Mouse (Mus musculus) intestine, embryonic 15.5 days (tissue): ENCODE measurements at regions not wholly inside any gene's neighbourhood (a gene's known extent, or its start where the extent isn't known, plus 50 kb on each side); places are given as distances from the start of the nearest gene placed in this dataset.

Experiments
- ATAC-seq: fragments of 200-750 bp; cut with Nextera tagmentation; 2 replicates; pipeline ENCODE4 v1.8.0; 2017; ENCODE audit warnings: moderate TSS enrichment, moderate library complexity
- H3K27ac ChIP-seq: fragments of 300-500 bp; sonication (generic); 2 replicates; pipeline ENCODE4 v1.5.1; 2015; ENCODE audit warnings: mild to moderate bottlenecking, inconsistent platforms
- H3K27me3 ChIP-seq: fragments of 300-500 bp; sonication (generic); replicated peaks from 2 replicates; pipeline ENCODE4 v1.6.1; 2015; ENCODE audit warnings: inconsistent platforms
- H3K36me3 ChIP-seq: fragments of 300-500 bp; sonication (generic); 2 replicates; pipeline ENCODE4 v1.6.1; 2015; ENCODE audit warnings: inconsistent platforms
- H3K4me1 ChIP-seq: fragments of 300-500 bp; sonication (generic); replicated peaks from 2 replicates; pipeline ENCODE4 v1.6.1; 2015; ENCODE audit warnings: inconsistent platforms
- H3K4me2 ChIP-seq: fragments of 300-500 bp; sonication (generic); replicated peaks from 2 replicates; pipeline ENCODE4 v1.6.1; 2015; ENCODE audit warnings: mild to moderate bottlenecking, inconsistent platforms
- H3K4me3 ChIP-seq: fragments of 300-500 bp; sonication (generic); replicated peaks from 2 replicates; pipeline ENCODE4 v1.5.1; 2015; ENCODE audit warnings: inconsistent platforms
- H3K9ac ChIP-seq: fragments of 300-500 bp; sonication (generic); 2 replicates; pipeline ENCODE4 v1.6.1; 2015; ENCODE audit warnings: inconsistent platforms
- H3K9me3 ChIP-seq: fragments of 300-500 bp; sonication (generic); 2 replicates; pipeline ENCODE4 v1.6.1; 2016; ENCODE audit warnings: inconsistent platforms
- WGBS: fragments of 180-500 bp; shearing (Covaris S2); methylation state at CpG from one replicate; pipeline ENCODE4 v1.1.7; 2015; 5-methylcytosine and 5-hydroxymethylcytosine counted together

- Histone ChIP-seq H3K36me3 (no peaks in the 10 kb centered on the region), H3K27ac (no peak overlapping the region), H3K27me3 (no peaks in the 10 kb centered on the region), H3K4me2 (no peak overlapping the region), H3K4me1 (0 out of 2 replicates have a peak, but pooled peaks cover 2% of the 10 kb centered on the region), H3K4me3 (no peak overlapping the region), H3K9me3 (no peaks in the 10 kb centered on the region), H3K9ac (no peak overlapping the region)
- 91% methylated on average over 4 of the region's 4 CpGs for WGBS
- no peak for ATAC-seq
These were observed 63.6 kb downstream of the 4930564D02Rik start for GRCm38 (mm10) chr3:105130228-105130627.

DNA sequence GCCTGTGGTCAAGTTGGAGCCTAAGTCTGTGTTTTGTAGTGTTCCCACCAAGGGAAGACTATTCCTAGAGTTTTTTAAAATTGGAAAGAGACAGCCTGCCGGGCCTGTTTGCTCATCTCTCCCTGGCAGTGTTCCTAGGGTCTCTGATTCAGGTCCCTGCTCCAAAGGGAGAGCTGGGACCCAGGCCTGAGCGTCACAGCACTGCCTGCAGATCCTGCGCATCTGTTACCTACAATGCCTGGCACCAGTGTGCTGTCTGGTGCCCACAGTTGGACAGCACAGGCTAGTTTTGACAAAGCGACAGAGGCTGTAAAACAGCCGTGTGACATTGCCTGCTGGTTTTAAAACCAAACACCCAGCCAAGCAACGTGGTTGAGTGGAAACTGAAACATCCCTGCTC, 64.4 kb downstream of the 4930564D02Rik start:
- ATAC-seq: no peak
- whole genome bisulfite sequencing: 69% methylated on average over 6 of the region's 6 CpGs
- H3K4me3 ChIP-seq: no peak overlapping the region
- H3K9me3 ChIP-seq: no peaks in the 10 kb centered on the region
- 0 out of 2 replicates have a peak, but pooled peaks cover 2% of the 10 kb centered on the region for H3K4me1 ChIP-seq
- no peak overlapping the region for H3K4me2 ChIP-seq
- H3K36me3 ChIP-seq: no peaks in the 10 kb centered on the region
- no peak overlapping the region for H3K9ac ChIP-seq
- 0 out of 2 replicates have a peak overlapping the region, but pooled peaks have one; percentile 5 for H3K27ac ChIP-seq
- no peaks in the 10 kb centered on the region for H3K27me3 ChIP-seq

DNA sequence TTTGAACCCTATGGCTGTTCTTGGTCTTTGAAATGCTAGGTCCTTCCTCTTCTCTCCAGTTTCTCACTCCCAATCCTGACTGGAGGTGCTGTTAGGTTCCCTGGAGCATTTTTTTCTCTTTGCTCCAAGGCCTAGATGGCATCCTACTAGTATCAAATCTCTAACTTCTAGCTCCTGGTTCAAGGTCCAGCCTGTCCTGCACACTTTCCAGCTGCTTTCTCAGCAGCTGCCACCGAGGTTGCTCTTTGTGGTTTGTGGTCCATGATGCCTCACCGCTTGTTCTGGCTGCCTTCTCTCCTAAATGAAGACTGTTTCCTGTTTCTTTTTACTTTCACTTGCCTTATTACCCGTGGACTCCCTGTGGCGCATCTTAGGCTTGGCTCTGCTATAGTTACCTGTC, 66.4 kb downstream of the 4930564D02Rik start:
- H3K4me1 ChIP-seq: no peaks in the 10 kb centered on the region
- no peaks in the 10 kb centered on the region for H3K9me3 ChIP-seq
- no peak overlapping the region for H3K27ac ChIP-seq
- H3K36me3 ChIP-seq: no peaks in the 10 kb centered on the region
- no peak overlapping the region for H3K9ac ChIP-seq
- H3K4me2 ChIP-seq: no peak overlapping the region
- no peak for ATAC-seq
- 83% methylated on average over 4 of the region's 4 CpGs for WGBS
- H3K27me3 ChIP-seq: no peaks in the 10 kb centered on the region
- H3K4me3 ChIP-seq: no peak overlapping the region

DNA sequence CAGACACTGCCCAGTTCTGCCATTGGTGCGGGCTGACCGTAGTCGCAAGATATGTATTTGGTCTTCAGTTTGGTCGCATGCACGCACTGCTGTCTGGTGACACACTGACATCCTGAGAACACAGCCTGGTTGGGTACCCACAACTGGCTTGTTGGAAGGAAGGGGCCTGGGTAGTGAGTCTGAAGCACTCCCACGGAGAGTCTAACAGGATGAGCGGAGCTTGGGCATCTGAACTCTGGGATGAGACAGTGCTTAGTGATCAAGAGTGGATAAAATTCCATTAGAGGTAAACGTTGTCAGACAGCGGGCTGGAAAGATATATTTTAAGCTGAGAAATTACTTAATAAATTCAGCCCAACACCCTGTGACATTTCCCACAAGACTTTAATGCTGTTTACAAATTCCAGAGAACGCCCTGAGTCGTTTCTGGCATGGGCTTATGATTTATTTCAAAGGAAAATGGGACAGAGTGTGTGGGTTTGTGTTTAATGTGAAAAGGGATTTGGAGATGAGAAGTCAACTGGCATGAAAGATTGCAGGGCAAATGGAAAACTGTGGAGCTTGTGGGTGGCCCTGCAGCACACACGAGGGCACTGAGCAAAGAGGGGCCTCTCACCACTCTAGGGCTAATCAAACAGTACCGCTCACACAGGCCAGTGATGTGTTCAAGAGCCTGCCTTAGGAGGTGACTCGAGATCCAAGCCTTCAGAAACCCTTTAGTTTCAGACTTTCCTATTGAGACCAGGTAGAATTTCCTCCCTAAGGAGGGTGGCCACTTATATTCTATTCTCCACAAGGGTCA, 74.7 kb downstream of the 4930564D02Rik start:
- Histone ChIP-seq H3K9me3 (no peaks in the 10 kb centered on the region), H3K4me1 (no peaks in the 10 kb centered on the region; the same call in 1 of the 2 replicates), H3K9ac (no peak overlapping the region), H3K27me3 (no peaks in the 10 kb centered on the region), H3K4me3 (no peak overlapping the region), H3K4me2 (no peak overlapping the region), H3K27ac (no peak overlapping the region), H3K36me3 (no peaks in the 10 kb centered on the region)
- 57% methylated on average over 14 of the region's 14 CpGs for WGBS
- peak; percentile 53 for ATAC-seq

- no peaks in the 10 kb centered on the region; the same call in 1 of the 2 replicates for H3K4me1 ChIP-seq
- ATAC-seq: no peak
- no peaks in the 10 kb centered on the region for H3K36me3 ChIP-seq
- no peak overlapping the region for H3K4me3 ChIP-seq
- no peaks in the 10 kb centered on the region for H3K27me3 ChIP-seq
- no peak overlapping the region for H3K9ac ChIP-seq
- H3K4me2 ChIP-seq: no peak overlapping the region
- no peak overlapping the region for H3K27ac ChIP-seq
- H3K9me3 ChIP-seq: no peaks in the 10 kb centered on the region
These were observed 76.0 kb downstream of the 4930564D02Rik start for GRCm38 (mm10) chr3:105142631-105143030.

- Histone ChIP-seq H3K27me3 (no peaks in the 10 kb centered on the region), H3K36me3 (no peaks in the 10 kb centered on the region), H3K4me1 (peaks cover 6% of the 10 kb centered on the region; the same call in 1 of the 2 replicates), H3K4me3 (no peak overlapping the region), H3K4me2 (peak overlapping the region; percentile 26; the same call in 1 of the 2 replicates), H3K9me3 (no peaks in the 10 kb centered on the region), H3K27ac (0 out of 2 replicates have a peak overlapping the region, but pooled peaks have one; percentile 11), H3K9ac (no peak overlapping the region)
- ATAC-seq: peak; percentile 78
- WGBS: 11% methylated on average over 11 of the region's 11 CpGs
These were observed 85.0 kb downstream of the 4930564D02Rik start for GRCm38 (mm10) chr3:105151475-105152157.

GRCm38 (mm10) chr3:105152158-105152541, 85.5 kb downstream of the 4930564D02Rik start:
- WGBS: 16% methylated on average over 1 of the region's 1 CpGs
- peak overlapping the region; percentile 11; the same call in 1 of the 2 replicates for H3K27ac ChIP-seq

DNA sequence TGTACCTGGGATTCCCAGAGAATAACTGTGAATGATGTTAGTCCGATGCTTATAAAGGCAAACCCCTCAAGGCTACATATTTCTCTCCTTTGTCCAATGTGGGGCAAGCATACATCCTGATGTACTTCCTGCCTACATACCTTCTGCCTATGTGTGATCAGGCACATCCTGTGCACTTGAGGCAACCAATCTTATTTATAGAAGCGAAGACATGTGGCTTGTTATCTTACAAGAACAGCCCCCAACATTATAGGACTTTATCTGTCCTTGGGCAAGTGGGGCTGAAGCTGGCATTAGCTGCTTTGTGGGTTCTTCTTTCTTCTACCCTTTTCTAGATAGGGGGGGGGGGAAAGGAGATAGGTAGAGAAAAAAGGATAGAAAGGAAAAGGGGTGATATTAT, 91.7 kb downstream of the 4930564D02Rik start:
- no peaks in the 10 kb centered on the region for H3K36me3 ChIP-seq
- H3K9ac ChIP-seq: no peak overlapping the region
- 91% methylated on average over 2 of the region's 2 CpGs for WGBS
- no peak overlapping the region for H3K27ac ChIP-seq
- no peaks in the 10 kb centered on the region for H3K27me3 ChIP-seq
- H3K4me2 ChIP-seq: no peak overlapping the region
- no peaks in the 10 kb centered on the region for H3K9me3 ChIP-seq
- H3K4me3 ChIP-seq: no peak overlapping the region
- ATAC-seq: no peak
- no peaks in the 10 kb centered on the region for H3K4me1 ChIP-seq

More at GRCm38 (mm10) chr3:105152158-105152541, 85.5 kb downstream of the 4930564D02Rik start:
- H3K9me3 ChIP-seq: no peaks in the 10 kb centered on the region
- H3K27me3 ChIP-seq: no peaks in the 10 kb centered on the region
- ATAC-seq: no peak; the same call in 1 of the 2 replicates
- H3K36me3 ChIP-seq: no peaks in the 10 kb centered on the region
- H3K4me3 ChIP-seq: no peak overlapping the region
- H3K4me1 ChIP-seq: peaks cover 6% of the 10 kb centered on the region; the same call in 1 of the 2 replicates
- H3K4me2 ChIP-seq: peak overlapping the region; percentile 26; the same call in 1 of the 2 replicates
- no peak overlapping the region for H3K9ac ChIP-seq

GRCm38 (mm10) chr3:105165355-105165754, 98.7 kb downstream of the 4930564D02Rik start:
- 45% methylated on average over 2 of the region's 2 CpGs for WGBS
- Histone ChIP-seq H3K4me1 (no peaks in the 10 kb centered on the region), H3K4me2 (no peak overlapping the region), H3K36me3 (no peaks in the 10 kb centered on the region), H3K27ac (no peak overlapping the region), H3K9me3 (no peaks in the 10 kb centered on the region), H3K27me3 (no peaks in the 10 kb centered on the region), H3K9ac (no peak overlapping the region), H3K4me3 (no peak overlapping the region)
- ATAC-seq: 0 out of 2 replicates have a peak, but pooled peaks have one; percentile 23

- no peaks in the 10 kb centered on the region for H3K9me3 ChIP-seq
- no peak for ATAC-seq
- 49% methylated on average over 4 of the region's 4 CpGs for WGBS
- H3K4me3 ChIP-seq: no peak overlapping the region
- H3K4me1 ChIP-seq: no peaks in the 10 kb centered on the region
- no peaks in the 10 kb centered on the region for H3K36me3 ChIP-seq
- no peaks in the 10 kb centered on the region for H3K27me3 ChIP-seq
- no peak overlapping the region for H3K27ac ChIP-seq
- H3K9ac ChIP-seq: no peak overlapping the region
- no peak overlapping the region for H3K4me2 ChIP-seq
These were observed 102.5 kb downstream of the 4930564D02Rik start for GRCm38 (mm10) chr3:105169117-105169516.

DNA sequence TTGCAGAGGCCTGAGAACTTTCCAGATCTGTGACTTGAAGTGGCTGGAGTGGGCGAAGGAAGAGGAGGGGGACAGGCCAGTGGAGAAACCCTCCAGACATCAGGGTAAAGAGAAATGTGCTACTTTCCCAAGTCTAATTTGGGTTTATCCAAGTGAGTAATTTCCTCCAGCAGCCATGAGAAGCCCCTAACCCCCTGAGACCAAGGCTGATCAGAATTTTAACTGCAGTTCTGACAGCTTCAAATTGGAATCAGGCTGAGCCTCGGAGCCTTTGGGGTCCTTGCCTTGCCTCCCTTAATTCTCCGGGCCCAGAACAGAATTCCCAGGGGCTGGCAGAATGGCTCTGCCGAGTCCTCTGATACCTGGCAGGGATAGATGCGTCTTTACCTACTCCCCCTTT, 104.9 kb downstream of the 4930564D02Rik start:
- Histone ChIP-seq H3K9me3 (no peaks in the 10 kb centered on the region), H3K9ac (no peak overlapping the region), H3K36me3 (no peaks in the 10 kb centered on the region), H3K27me3 (no peaks in the 10 kb centered on the region), H3K27ac (no peak overlapping the region), H3K4me1 (no peaks in the 10 kb centered on the region), H3K4me2 (no peak overlapping the region), H3K4me3 (no peak overlapping the region)
- WGBS: 85% methylated on average over 5 of the region's 5 CpGs
- no peak for ATAC-seq

DNA sequence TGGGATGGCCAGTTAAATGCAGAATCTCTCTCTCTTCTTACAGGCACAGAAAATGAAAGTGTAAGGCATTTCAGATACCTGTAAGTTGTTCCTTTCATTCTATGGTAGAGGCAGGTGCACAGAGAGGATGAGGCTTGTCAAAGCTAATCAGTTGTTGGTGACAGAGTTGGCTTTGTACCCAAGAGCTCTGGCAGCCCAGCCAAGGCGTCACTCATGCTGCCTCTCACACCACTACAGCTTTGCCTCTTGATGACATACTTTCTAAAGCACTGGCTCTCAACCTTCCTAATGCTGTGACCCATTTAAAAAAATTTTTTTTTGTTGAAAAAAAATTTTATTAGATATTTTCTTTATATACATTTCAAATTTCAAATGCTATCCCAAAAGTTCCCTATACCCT, 105.4 kb downstream of the 4930564D02Rik start:
- Histone ChIP-seq H3K4me2 (no peak overlapping the region), H3K4me3 (no peak overlapping the region), H3K36me3 (no peaks in the 10 kb centered on the region), H3K9ac (no peak overlapping the region), H3K27ac (no peak overlapping the region), H3K27me3 (no peaks in the 10 kb centered on the region), H3K4me1 (no peaks in the 10 kb centered on the region), H3K9me3 (no peaks in the 10 kb centered on the region)
- no peak for ATAC-seq
- 76% methylated on average over 1 of the region's 1 CpGs for WGBS
